Mouse (Mus musculus) heart, embryonic 15.5 days (tissue): ENCODE data around the gene Rere. TPM values are rescaled to one million over a fixed set of nuclear protein-coding genes. Genes with fewer than 3 reads are reported as not detected.

Source experiments
- ATAC-seq: fragments of 200-750 bp; cut with Nextera tagmentation; replicated peaks from 2 replicates; pipeline ENCODE4 v1.8.0; 2017; ENCODE audit warnings: low read depth, moderate TSS enrichment; ENCODE audit not compliant: insufficient number of reproducible peaks, insufficient read depth, low FRiP score
- H3K27ac ChIP-seq: fragments of 300-500 bp; sonication (generic); 2 replicates; pipeline ENCODE4 v1.5.1; 2015; ENCODE audit warnings: mild to moderate bottlenecking, inconsistent platforms
- H3K27me3 ChIP-seq: fragments of 300-500 bp; sonication (generic); 2 replicates; pipeline ENCODE4 v1.6.1; 2015; ENCODE audit warnings: inconsistent platforms
- H3K36me3 ChIP-seq: fragments of 300-500 bp; sonication (generic); 2 replicates; pipeline ENCODE4 v1.6.1; 2015; ENCODE audit warnings: mild to moderate bottlenecking, inconsistent platforms
- H3K4me1 ChIP-seq: fragments of 300-500 bp; sonication (generic); replicated peaks from 2 replicates; pipeline ENCODE4 v1.6.1; 2015; ENCODE audit warnings: inconsistent platforms
- H3K4me2 ChIP-seq: fragments of 300-500 bp; sonication (generic); 2 replicates; pipeline ENCODE4 v1.6.1; 2015; ENCODE audit warnings: inconsistent platforms, mild to moderate bottlenecking, moderate library complexity
- H3K4me3 ChIP-seq: fragments of 300-500 bp; sonication (generic); 2 replicates; pipeline ENCODE4 v1.5.1; 2015; ENCODE audit warnings: mild to moderate bottlenecking, inconsistent platforms
- H3K9ac ChIP-seq: fragments of 300-500 bp; sonication (generic); 2 replicates; pipeline ENCODE4 v1.6.1; 2015; ENCODE audit warnings: mild to moderate bottlenecking, inconsistent platforms
- H3K9me3 ChIP-seq: fragments of 300-500 bp; sonication (generic); replicated peaks from 2 replicates; pipeline ENCODE4 v1.6.1; 2016; ENCODE audit warnings: inconsistent platforms
- WGBS: fragments of 180-500 bp; shearing (Covaris S2); methylation state at CpG from one replicate; pipeline ENCODE4 v1.1.7; 2015; ENCODE audit warnings: mixed read lengths; 5-methylcytosine and 5-hydroxymethylcytosine counted together
- polyA plus RNA-seq: library from polyadenylated mRNA; unstranded; fragments of >200 nt; fragmentation: Nextera tagmentation; extraction: Ambion mirVana; gene quantifications from 2 replicates; pipeline ENCODE4 v1.2.1, GENCODE M21; 2015

Rere gene
- 17.6 and 26.1 TPM in 2 replicates for polyA plus RNA-seq

GRCm38 (mm10) chr4:150281018-150281761 is at the start of gene Rere:
Gene Rere (plus strand): TSS chr4:150281646.
- H3K4me3 ChIP-seq = peak within 1 kb of the TSS; percentile 95
- H3K4me1 ChIP-seq = peaks cover 24% of the 10 kb centered on the region
- H3K27me3 ChIP-seq = no peaks in the 10 kb centered on the region
- peak within 1 kb of the TSS; percentile 99 for H3K9ac ChIP-seq
- no peaks in the 10 kb centered on the region for H3K9me3 ChIP-seq
- WGBS = under 1% methylated on average over 60 of the region's 60 CpGs
- H3K36me3 ChIP-seq = no peaks in the 10 kb centered on the region
- H3K27ac ChIP-seq = peak within 1 kb of the TSS; percentile 97
- peak within 1 kb of the TSS; percentile 66 for H3K4me2 ChIP-seq
- peak; percentile 100 for ATAC-seq

GRCm38 (mm10) chr4:150231871-150232270 is 49.6 kb upstream of the Rere start:
- H3K4me3 ChIP-seq = no peak overlapping the region
- no peaks in the 10 kb centered on the region for H3K36me3 ChIP-seq
- H3K27me3 ChIP-seq = no peaks in the 10 kb centered on the region
- H3K4me1 ChIP-seq = peaks cover 54% of the 10 kb centered on the region
- H3K4me2 ChIP-seq = no peak overlapping the region
- no peak overlapping the region for H3K9ac ChIP-seq
- no peaks in the 10 kb centered on the region for H3K9me3 ChIP-seq
- H3K27ac ChIP-seq = no peak overlapping the region
- no peak for ATAC-seq
- WGBS = 55% methylated on average over 8 of the region's 8 CpGs

GRCm38 (mm10) chr4:150234599-150235327 is 46.7 kb upstream of the Rere start:
- H3K9me3 ChIP-seq = no peaks in the 10 kb centered on the region
- peak overlapping the region; percentile 81 for H3K27ac ChIP-seq
- no peak overlapping the region for H3K4me3 ChIP-seq
- H3K27me3 ChIP-seq = no peaks in the 10 kb centered on the region
- H3K36me3 ChIP-seq = no peaks in the 10 kb centered on the region
- no peak overlapping the region for H3K9ac ChIP-seq
- 38% methylated on average over 8 of the region's 8 CpGs for WGBS
- ATAC-seq = no peak
- peaks cover 47% of the 10 kb centered on the region for H3K4me1 ChIP-seq
- H3K4me2 ChIP-seq = no peak overlapping the region

- ATAC-seq = no peak
- Histone ChIP-seq H3K27me3 (no peaks in the 10 kb centered on the region), H3K4me3 (no peak overlapping the region), H3K9me3 (no peaks in the 10 kb centered on the region), H3K27ac (peak overlapping the region; percentile 81), H3K9ac (no peak overlapping the region), H3K36me3 (peaks cover 4% of the 10 kb centered on the region), H3K4me1 (peaks cover 46% of the 10 kb centered on the region), H3K4me2 (no peak overlapping the region)
- 75% methylated on average over 4 of the region's 4 CpGs for WGBS
Measured at GRCm38 (mm10) chr4:150235585-150235984, 45.9 kb upstream of the Rere start.

- Histone ChIP-seq H3K4me2 (peak overlapping the region; percentile 72), H3K36me3 (peaks cover 9% of the 10 kb centered on the region), H3K9me3 (no peaks in the 10 kb centered on the region), H3K27ac (peak overlapping the region; percentile 98), H3K9ac (no peak overlapping the region), H3K4me3 (peak overlapping the region; percentile 86), H3K4me1 (peaks cover 46% of the 10 kb centered on the region), H3K27me3 (no peaks in the 10 kb centered on the region)
- ATAC-seq = no peak
- WGBS = 80% methylated on average over 8 of the region's 8 CpGs
Measured at GRCm38 (mm10) chr4:150236031-150236430, 45.4 kb upstream of the Rere start.

- WGBS = under 1% methylated on average over 77 of the region's 78 CpGs
- Histone ChIP-seq H3K36me3 (peaks cover 16% of the 10 kb centered on the region), H3K4me3 (peak within 1 kb of the TSS; percentile 86), H3K9ac (peak within 1 kb of the TSS; percentile 97), H3K27me3 (no peaks in the 10 kb centered on the region), H3K27ac (peak within 1 kb of the TSS; percentile 98), H3K4me2 (peak within 1 kb of the TSS; percentile 72), H3K4me1 (peaks cover 49% of the 10 kb centered on the region), H3K9me3 (no peaks in the 10 kb centered on the region)
- peak; percentile 97 for ATAC-seq
Measured at GRCm38 (mm10) chr4:150236521-150237481, 44.6 kb upstream of the Rere start, which contains the start of gene Eno1. Gene Eno1 (plus strand): TSS chr4:150236721.

- Histone ChIP-seq H3K27ac (peak overlapping the region; percentile 98), H3K4me1 (peaks cover 54% of the 10 kb centered on the region), H3K36me3 (peaks cover 26% of the 10 kb centered on the region), H3K4me2 (peak overlapping the region; percentile 72), H3K9ac (peak overlapping the region; percentile 97), H3K9me3 (no peaks in the 10 kb centered on the region), H3K27me3 (no peaks in the 10 kb centered on the region), H3K4me3 (peak overlapping the region; percentile 86)
- no peak for ATAC-seq
- WGBS = under 1% methylated on average over 21 of the region's 21 CpGs
Measured at GRCm38 (mm10) chr4:150237636-150238361, 43.6 kb upstream of the Rere start.

- peak overlapping the region; percentile 72 for H3K4me2 ChIP-seq
- H3K4me1 ChIP-seq = peaks cover 62% of the 10 kb centered on the region
- H3K27me3 ChIP-seq = no peaks in the 10 kb centered on the region
- ATAC-seq = no peak
- peak overlapping the region; percentile 97 for H3K9ac ChIP-seq
- peaks cover 34% of the 10 kb centered on the region for H3K36me3 ChIP-seq
- peak overlapping the region; percentile 98 for H3K27ac ChIP-seq
- 6% methylated on average over 3 of the region's 3 CpGs for WGBS
- H3K4me3 ChIP-seq = peak overlapping the region; percentile 86
- no peaks in the 10 kb centered on the region for H3K9me3 ChIP-seq
Measured at GRCm38 (mm10) chr4:150238433-150239086, 42.9 kb upstream of the Rere start.

GRCm38 (mm10) chr4:150239087-150239480 is 42.4 kb upstream of the Rere start:
- Histone ChIP-seq H3K36me3 (peaks cover 39% of the 10 kb centered on the region), H3K4me3 (peak overlapping the region; percentile 86), H3K9ac (peak overlapping the region; percentile 97), H3K4me1 (peaks cover 62% of the 10 kb centered on the region), H3K9me3 (no peaks in the 10 kb centered on the region), H3K27me3 (no peaks in the 10 kb centered on the region), H3K4me2 (peak overlapping the region; percentile 72), H3K27ac (peak overlapping the region; percentile 98)
- WGBS = 23% methylated on average over 5 of the region's 5 CpGs
- no peak for ATAC-seq

GRCm38 (mm10) chr4:150239503-150239902 is 41.9 kb upstream of the Rere start:
- Histone ChIP-seq H3K27ac (peak overlapping the region; percentile 98), H3K4me1 (peaks cover 59% of the 10 kb centered on the region), H3K9me3 (no peaks in the 10 kb centered on the region), H3K4me3 (peak overlapping the region; percentile 86), H3K9ac (peak overlapping the region; percentile 97), H3K27me3 (no peaks in the 10 kb centered on the region), H3K4me2 (peak overlapping the region; percentile 72), H3K36me3 (peaks cover 43% of the 10 kb centered on the region)
- 20% methylated on average over 6 of the region's 6 CpGs for WGBS
- no peak for ATAC-seq
